Mouse (Mus musculus): ENCODE measurements around the gene Pfn3.

- TF ChIP-seq POLR2A (IDR thresholded peaks at IDR 0.05; ENCODE audit: borderline replicate concordance, control insufficient read depth, low read depth, low read length) (no peak), CTCF (IDR thresholded peaks at IDR 0.05; ENCODE audit: control insufficient read depth, insufficient read depth, low read length) (no peak)
These were observed 16.9 kb downstream of the Pfn3 start, which contains the start of gene Slc34a1 for GRCm38 (mm10) chr13:55398088-55398487.

Measured in bone marrow, adult 2 months (tissue).